9 mouse cellular contexts compared by ENCODE assay signal in genomic region chr2:166887816-166888215, GRCm38 (mm10). TPM values are rescaled to one million over a fixed set of nuclear protein-coding genes. Genes with fewer than 3 reads are reported as not detected.
DNase-seq lines count a peak whose midpoint lies in the region; ATAC-seq and TF ChIP-seq lines count a peak whose summit lies in the region.
"Had no signal": no experiment of that assay in that cellular context is flagged by ENCODE, and none has a peak within 500 bp of the region (broad histone marks: within the 10 kb centered on the region; RNA-seq: fewer than 3 reads in every experiment).

No protein-coding gene starts in this region.

- intact Hi-C loops in heart, postnatal 36 days (cut with DNase I), result no loop called here

- H3K9ac ChIP-seq in hindbrain, embryonic 11.5 days (ENCODE audit: low read depth, low read length), result no peak overlapping the region
- no peak overlapping the region for H3K9ac ChIP-seq in hindbrain, embryonic 13.5 days
- no peak overlapping the region for H3K9ac ChIP-seq in MEL (ENCODE audit: control insufficient read depth, low read depth, low read length, poor library complexity, severe bottlenecking)
- no peak overlapping the region for H3K9ac ChIP-seq in limb, embryonic 13.5 days
- H3K9ac ChIP-seq: embryonic facial prominence, embryonic 12.5 days had no signal

- no peak for TF ChIP-seq RAD21 in MEL (IDR thresholded peaks at IDR 0.05; ENCODE audit: low read depth, low read length)

- TF ChIP-seq EP300 in MEL (IDR thresholded peaks at IDR 0.05; ENCODE audit: low read depth in 1 of 2, low read length in 2 of 2), result no peak

- no peak for TF ChIP-seq POLR2A in MEL (IDR thresholded peaks at IDR 0.05; ENCODE audit: control insufficient read depth in 1 of 2, insufficient read depth in 1 of 2, low read depth in 1 of 2, low read length in 2 of 2, poor library complexity in 1 of 2)

- no peak overlapping the region for H3K27ac ChIP-seq in hindbrain, embryonic 11.5 days (ENCODE audit: low read depth, low read length)
- H3K27ac ChIP-seq in hindbrain, embryonic 13.5 days, result no peak overlapping the region
- H3K27ac ChIP-seq in MEL (ENCODE audit: control insufficient read depth, low read depth, low read length), result no peak overlapping the region
- H3K27ac ChIP-seq in limb, embryonic 13.5 days, result no peak overlapping the region
- H3K27ac ChIP-seq: embryonic facial prominence, embryonic 12.5 days had no signal

- no peaks in the 10 kb centered on the region for H3K79me2 ChIP-seq in MEL (ENCODE audit: control insufficient read depth, insufficient read depth, low read length, poor library complexity)

- H3K9me3 ChIP-seq in hindbrain, embryonic 11.5 days (ENCODE audit: control insufficient read depth, low read length), result no peaks in the 10 kb centered on the region
- H3K9me3 ChIP-seq in hindbrain, embryonic 13.5 days, result no peaks in the 10 kb centered on the region
- no peaks in the 10 kb centered on the region for H3K9me3 ChIP-seq in MEL (replicated peaks; ENCODE audit: insufficient read depth, low read length)
- no peaks in the 10 kb centered on the region for H3K9me3 ChIP-seq in limb, embryonic 13.5 days
- H3K9me3 ChIP-seq: embryonic facial prominence, embryonic 12.5 days had no signal

- H3K36me3 ChIP-seq in hindbrain, embryonic 11.5 days (ENCODE audit: control insufficient read depth, insufficient read depth, low read length), result no peaks in the 10 kb centered on the region
- H3K36me3 ChIP-seq in hindbrain, embryonic 13.5 days, result peaks cover 49% of the 10 kb centered on the region
- peaks cover 2 to 3% of the 10 kb centered on the region in 2 experiments; a peak in 2 of 4 replicates for H3K36me3 ChIP-seq in MEL (ENCODE audit: control insufficient read depth in 1 of 2, insufficient read depth in 2 of 2, low read length in 2 of 2)
- peaks cover 51% of the 10 kb centered on the region for H3K36me3 ChIP-seq in limb, embryonic 13.5 days

- no peak overlapping the region for H3K4me3 ChIP-seq in hindbrain, embryonic 11.5 days (ENCODE audit: low read depth, low read length)
- H3K4me3 ChIP-seq in hindbrain, embryonic 13.5 days, result no peak overlapping the region
- no peak overlapping the region for H3K4me3 ChIP-seq in MEL (ENCODE audit: control insufficient read depth in 1 of 2, insufficient read depth in 1 of 2, low read depth in 2 of 2, low read length in 2 of 2)
- H3K4me3 ChIP-seq in limb, embryonic 13.5 days, result no peak overlapping the region
- H3K4me3 ChIP-seq: embryonic facial prominence, embryonic 12.5 days had no signal

- H3K4me2 ChIP-seq in hindbrain, embryonic 11.5 days (replicated peaks; ENCODE audit: low read depth, low read length), result no peak overlapping the region
- H3K4me2 ChIP-seq in hindbrain, embryonic 13.5 days, result no peak overlapping the region
- H3K4me2 ChIP-seq in limb, embryonic 13.5 days (replicated peaks), result no peak overlapping the region
- H3K4me2 ChIP-seq: embryonic facial prominence, embryonic 12.5 days had no signal

- 33% methylated on average over 11 of the region's 11 CpGs for WGBS in hindbrain, embryonic 11.5 days
- 33% methylated on average over 11 of the region's 11 CpGs for WGBS in hindbrain, embryonic 13.5 days
- WGBS in limb, embryonic 13.5 days, result 40% methylated on average over 11 of the region's 11 CpGs

- ATAC-seq in hindbrain, embryonic 11.5 days (ENCODE audit: low FRiP score), result no peak
- ATAC-seq in hindbrain, embryonic 13.5 days (ENCODE audit: low FRiP score), result no peak
- ATAC-seq in limb, embryonic 13.5 days (ENCODE audit: low FRiP score, low read depth), result peak; percentile 61

- peak; percentile 61 to 79 (median 66) for TF ChIP-seq CTCF in MEL (IDR thresholded peaks at IDR 0.05 in 2 of 3, conservative IDR thresholded peaks at IDR 0.05 in 1 of 3; ENCODE audit: control insufficient read depth in 1 of 3, insufficient read depth in 1 of 3, low read depth in 2 of 3, low read length in 3 of 3, poor library complexity in 1 of 3, severe bottlenecking in 1 of 3)

- H3K4me1 ChIP-seq in hindbrain, embryonic 11.5 days (replicated peaks; ENCODE audit: control insufficient read depth, insufficient read depth, low read length), result no peaks in the 10 kb centered on the region
- no peaks in the 10 kb centered on the region for H3K4me1 ChIP-seq in hindbrain, embryonic 13.5 days (replicated peaks)
- H3K4me1 ChIP-seq in MEL (ENCODE audit: control insufficient read depth in 1 of 2, insufficient read depth in 2 of 2, low read length in 2 of 2), result peaks cover 0 to 5% of the 10 kb centered on the region in 2 experiments; a peak in 3 of 4 replicates
- H3K4me1 ChIP-seq in limb, embryonic 13.5 days, result no peaks in the 10 kb centered on the region
- H3K4me1 ChIP-seq: embryonic facial prominence, embryonic 12.5 days had no signal

- DNase-seq in hindbrain, embryonic 11.5 days (ENCODE audit: low spot score), result peak; percentile 50
- DNase-seq in 3T3-L1 (ENCODE audit: low read depth, low spot score), result peak; percentile 23
- DNase-seq in MEL (ENCODE audit: low read depth, low spot score), result peak; percentile 46
- DNase-seq in adrenal gland, postnatal 36 days, result no peak
- DNase-seq in layer of hippocampus, adult 11-12 months (ENCODE audit: low spot score), result no peak
- DNase-seq in heart, postnatal 36 days, result no peak

- no peaks in the 10 kb centered on the region for H3K27me3 ChIP-seq in hindbrain, embryonic 11.5 days (ENCODE audit: control insufficient read depth, insufficient read depth, low read length)
- no peaks in the 10 kb centered on the region for H3K27me3 ChIP-seq in hindbrain, embryonic 13.5 days
- H3K27me3 ChIP-seq in MEL (ENCODE audit: control insufficient read depth in 1 of 2, insufficient read depth in 2 of 2, low read length in 2 of 2), result no peaks in the 10 kb centered on the region
- no peaks in the 10 kb centered on the region for H3K27me3 ChIP-seq in limb, embryonic 13.5 days
- H3K27me3 ChIP-seq: embryonic facial prominence, embryonic 12.5 days had no signal

TF ChIP-seq in MEL, 35 proteins besides CTCF, POLR2A, EP300 and RAD21:
- TF ChIP-seq SMC3 (IDR thresholded peaks at IDR 0.05; ENCODE audit: low read depth, low read length) (peak; percentile 37), MAZ (IDR thresholded peaks at IDR 0.05; ENCODE audit: low read depth, low read length) (no peak)

RNA-seq across cellular contexts. Expression of gene Cse1l, which starts 18.0 kb away (rescaled TPM):
- polyA plus RNA-seq in hindbrain, embryonic 11.5 days (2014; fragmentation: Nextera tagmentation; extraction: Ambion mirVana), result 169 and 219 TPM in 2 replicates
- 96.4 and 98.9 TPM in 2 replicates for polyA plus RNA-seq in hindbrain, embryonic 13.5 days (2015; fragmentation: Nextera tagmentation; extraction: Ambion mirVana)
- total RNA-seq in MEL (2012; rRNA removed), result 93.3 and 99.9 TPM in 2 replicates
- 100 to 1,000 TPM in 1 of 2 experiments, 10 to 100 TPM in 1; 87.0 to 133 TPM for polyA plus RNA-seq in MEL (2012; ENCODE audit: insufficient read depth in 1 of 2, insufficient read length in 2 of 2, low read depth in 1 of 2, low replicate concordance in 2 of 2, missing spikeins in 1 of 2)
- polyA plus RNA-seq in limb, embryonic 13.5 days (2015; fragmentation: Nextera tagmentation; extraction: Ambion mirVana), result 115 and 127 TPM in 2 replicates
- 10 to 100 TPM; 63.8 to 66.6 TPM for total RNA-seq in adrenal gland, postnatal 36 days (2021)
- total RNA-seq in heart, postnatal 36 days (2021), result 10 to 100 TPM; 39.8 to 41.1 TPM

Comparison
In these comparisons a context has a peak if more than half of its experiments do, and no peak if none do; other contexts are left out.
1. DNase-seq: peak in hindbrain, embryonic 11.5 days (single experiment), 3T3-L1 (single experiment) and MEL (single experiment); none in adrenal gland, postnatal 36 days (0 of 2), layer of hippocampus, adult 11-12 months (single experiment) and heart, postnatal 36 days (0 of 2).